Mouse (Mus musculus): ENCODE results near the gene Trpv5. TPM values are rescaled to one million over a fixed set of nuclear protein-coding genes. Genes with fewer than 3 reads are reported as not detected.

Trpv5 gene
- polyA plus RNA-seq, 1 experiment from 2014 or later: not detected

- H3K27ac ChIP-seq (replicated peaks): no peak overlapping the region
- H3K4me2 ChIP-seq: no peak overlapping the region
- no peaks in the 10 kb centered on the region for H3K36me3 ChIP-seq
- no peaks in the 10 kb centered on the region for H3K27me3 ChIP-seq
- no peaks in the 10 kb centered on the region for H3K4me1 ChIP-seq (replicated peaks)
- WGBS: 91% methylated on average over 5 of the region's 5 CpGs
- no peak overlapping the region for H3K4me3 ChIP-seq
- no peaks in the 10 kb centered on the region for H3K9me3 ChIP-seq
- ATAC-seq (ENCODE audit: low FRiP score, low read depth): no peak
- no peak overlapping the region for H3K9ac ChIP-seq
These were observed 1.1 kb upstream of the Trpv5 start for GRCm38 (mm10) chr6:41681656-41682055.

- no peak for ATAC-seq (ENCODE audit: low FRiP score, low read depth)
- Histone ChIP-seq H3K4me1 (replicated peaks) (no peaks in the 10 kb centered on the region), H3K27me3 (no peaks in the 10 kb centered on the region), H3K4me2 (no peak overlapping the region), H3K27ac (replicated peaks) (no peak overlapping the region), H3K4me3 (no peak overlapping the region), H3K9ac (no peak overlapping the region), H3K9me3 (no peaks in the 10 kb centered on the region), H3K36me3 (no peaks in the 10 kb centered on the region)
- WGBS: 98% methylated on average over 2 of the region's 2 CpGs
These were observed 4.0 kb downstream of the Trpv5 start for GRCm38 (mm10) chr6:41676530-41676929.

GRCm38 (mm10) chr6:41662320-41662719 is 18.2 kb downstream of the Trpv5 start:
- ATAC-seq (ENCODE audit: low FRiP score, low read depth): no peak
- 29% methylated on average over 2 of the region's 2 CpGs for WGBS
- no peak overlapping the region for H3K27ac ChIP-seq (replicated peaks)

GRCm38 (mm10) chr6:41658487-41658886 is 22.1 kb downstream of the Trpv5 start:
- H3K9me3 ChIP-seq: no peaks in the 10 kb centered on the region
- H3K9ac ChIP-seq: no peak overlapping the region
- no peaks in the 10 kb centered on the region for H3K27me3 ChIP-seq
- no peak overlapping the region for H3K4me3 ChIP-seq
- H3K36me3 ChIP-seq: no peaks in the 10 kb centered on the region
- H3K4me2 ChIP-seq: no peak overlapping the region
- ATAC-seq (ENCODE audit: low FRiP score, low read depth): no peak
- no peaks in the 10 kb centered on the region for H3K4me1 ChIP-seq (replicated peaks)
- H3K27ac ChIP-seq (replicated peaks): no peak overlapping the region
- WGBS: 90% methylated on average over 1 of the region's 1 CpGs

More at GRCm38 (mm10) chr6:41662320-41662719, 18.2 kb downstream of the Trpv5 start:
- no peaks in the 10 kb centered on the region for H3K9me3 ChIP-seq
- H3K4me3 ChIP-seq: no peak overlapping the region
- H3K36me3 ChIP-seq: no peaks in the 10 kb centered on the region
- H3K9ac ChIP-seq: no peak overlapping the region
- H3K4me1 ChIP-seq (replicated peaks): no peaks in the 10 kb centered on the region
- H3K27me3 ChIP-seq: no peaks in the 10 kb centered on the region
- H3K4me2 ChIP-seq: no peak overlapping the region

GRCm38 (mm10) chr6:41654648-41655047 is 25.9 kb downstream of the Trpv5 start:
- no peaks in the 10 kb centered on the region for H3K4me1 ChIP-seq (replicated peaks)
- no peak for ATAC-seq (ENCODE audit: low FRiP score, low read depth)
- 85% methylated on average over 8 of the region's 8 CpGs for WGBS
- H3K9ac ChIP-seq: no peak overlapping the region
- no peaks in the 10 kb centered on the region for H3K9me3 ChIP-seq
- H3K27ac ChIP-seq (replicated peaks): no peak overlapping the region
- H3K27me3 ChIP-seq: no peaks in the 10 kb centered on the region
- no peak overlapping the region for H3K4me2 ChIP-seq
- no peak overlapping the region for H3K4me3 ChIP-seq
- no peaks in the 10 kb centered on the region for H3K36me3 ChIP-seq

- no peaks in the 10 kb centered on the region for H3K4me1 ChIP-seq (replicated peaks)
- no peak overlapping the region for H3K4me3 ChIP-seq
- no peak overlapping the region for H3K27ac ChIP-seq (replicated peaks)
- ATAC-seq (ENCODE audit: low FRiP score, low read depth): no peak
- H3K27me3 ChIP-seq: no peaks in the 10 kb centered on the region
- H3K9me3 ChIP-seq: no peaks in the 10 kb centered on the region
- H3K4me2 ChIP-seq: no peak overlapping the region
- 94% methylated on average over 5 of the region's 5 CpGs for WGBS
- H3K36me3 ChIP-seq: no peaks in the 10 kb centered on the region
- H3K9ac ChIP-seq: no peak overlapping the region
These were observed 27.4 kb downstream of the Trpv5 start for GRCm38 (mm10) chr6:41653173-41653572.

- Histone ChIP-seq H3K9me3 (no peaks in the 10 kb centered on the region), H3K4me2 (no peak overlapping the region), H3K4me3 (no peak overlapping the region), H3K4me1 (replicated peaks) (no peaks in the 10 kb centered on the region), H3K9ac (no peak overlapping the region), H3K36me3 (no peaks in the 10 kb centered on the region), H3K27me3 (no peaks in the 10 kb centered on the region), H3K27ac (replicated peaks) (no peak overlapping the region)
- ATAC-seq (ENCODE audit: low FRiP score, low read depth): no peak
These were observed 33.9 kb downstream of the Trpv5 start for GRCm38 (mm10) chr6:41646672-41647071.

- Histone ChIP-seq H3K36me3 (no peaks in the 10 kb centered on the region), H3K9me3 (no peaks in the 10 kb centered on the region), H3K27ac (replicated peaks) (no peak overlapping the region), H3K4me2 (no peak overlapping the region), H3K4me3 (no peak overlapping the region), H3K4me1 (replicated peaks) (no peaks in the 10 kb centered on the region), H3K9ac (no peak overlapping the region), H3K27me3 (no peaks in the 10 kb centered on the region)
- no peak for ATAC-seq (ENCODE audit: low FRiP score, low read depth)
- 88% methylated on average over 3 of the region's 3 CpGs for WGBS
These were observed 34.3 kb downstream of the Trpv5 start for GRCm38 (mm10) chr6:41646220-41646619.

- H3K27me3 ChIP-seq: no peaks in the 10 kb centered on the region
- no peak overlapping the region for H3K9ac ChIP-seq
- no peaks in the 10 kb centered on the region for H3K36me3 ChIP-seq
- H3K27ac ChIP-seq (replicated peaks): no peak overlapping the region
- no peak overlapping the region for H3K4me3 ChIP-seq
- 90% methylated on average over 3 of the region's 3 CpGs for WGBS
- ATAC-seq (ENCODE audit: low FRiP score, low read depth): no peak
- no peaks in the 10 kb centered on the region for H3K9me3 ChIP-seq
- no peaks in the 10 kb centered on the region for H3K4me1 ChIP-seq (replicated peaks)
- no peak overlapping the region for H3K4me2 ChIP-seq
These were observed 37.3 kb downstream of the Trpv5 start for GRCm38 (mm10) chr6:41643227-41643626.

- Histone ChIP-seq H3K27me3 (no peaks in the 10 kb centered on the region), H3K4me3 (no peak overlapping the region), H3K27ac (replicated peaks) (no peak overlapping the region), H3K4me2 (no peak overlapping the region), H3K36me3 (no peaks in the 10 kb centered on the region), H3K4me1 (replicated peaks) (no peaks in the 10 kb centered on the region), H3K9me3 (no peaks in the 10 kb centered on the region), H3K9ac (no peak overlapping the region)
- no peak for ATAC-seq (ENCODE audit: low FRiP score, low read depth)
- 89% methylated on average over 4 of the region's 4 CpGs for WGBS
These were observed 37.8 kb downstream of the Trpv5 start for GRCm38 (mm10) chr6:41642765-41643164.

GRCm38 (mm10) chr6:41641173-41641866 is 39.2 kb downstream of the Trpv5 start:
- H3K4me1 ChIP-seq (replicated peaks): 0 out of 2 replicates have a peak, but pooled peaks cover 3% of the 10 kb centered on the region
- no peaks in the 10 kb centered on the region for H3K36me3 ChIP-seq
- no peaks in the 10 kb centered on the region for H3K9me3 ChIP-seq
- H3K4me2 ChIP-seq: no peak overlapping the region
- H3K4me3 ChIP-seq: no peak overlapping the region
- H3K27me3 ChIP-seq: no peaks in the 10 kb centered on the region
- no peak for ATAC-seq (ENCODE audit: low FRiP score, low read depth)
- WGBS: 87% methylated on average over 6 of the region's 6 CpGs
- no peak overlapping the region for H3K27ac ChIP-seq (replicated peaks)
- H3K9ac ChIP-seq: no peak overlapping the region

- Histone ChIP-seq H3K9ac (no peak overlapping the region), H3K4me1 (replicated peaks) (0 out of 2 replicates have a peak, but pooled peaks cover 3% of the 10 kb centered on the region), H3K4me3 (no peak overlapping the region), H3K36me3 (no peaks in the 10 kb centered on the region), H3K4me2 (no peak overlapping the region), H3K27me3 (no peaks in the 10 kb centered on the region), H3K9me3 (no peaks in the 10 kb centered on the region), H3K27ac (replicated peaks) (no peak overlapping the region)
- no peak for ATAC-seq (ENCODE audit: low FRiP score, low read depth)
- WGBS: 46% methylated on average over 3 of the region's 3 CpGs
These were observed 40.1 kb downstream of the Trpv5 start for GRCm38 (mm10) chr6:41640449-41640848.

Measured in hindbrain, embryonic 15.5 days (tissue).